Mouse (Mus musculus): ENCODE data around the gene Msantd3.

Gene Msantd3

GRCm38 (mm10) chr4:48584421-48585240 is 44.9 kb downstream of the Msantd3 start, which contains the start of gene Tmeff1:
TSS of gene Tmeff1 (plus strand) at chr4:48585174.
- no peak for TF ChIP-seq GATA4 (IDR thresholded peaks at IDR 0.05; ENCODE audit: insufficient replicate concordance, low read length)

- TF ChIP-seq GATA4 (IDR thresholded peaks at IDR 0.05; ENCODE audit: insufficient replicate concordance, low read length), result no peak
Measured at GRCm38 (mm10) chr4:48585241-48586098, 45.7 kb downstream of the Msantd3 start.

GRCm38 (mm10) chr4:48586099-48586821 is 46.5 kb downstream of the Msantd3 start:
- no peak for TF ChIP-seq GATA4 (IDR thresholded peaks at IDR 0.05; ENCODE audit: insufficient replicate concordance, low read length)

GRCm38 (mm10) chr4:48587526-48587925 is 47.8 kb downstream of the Msantd3 start:
- no peak for TF ChIP-seq GATA4 (IDR thresholded peaks at IDR 0.05; ENCODE audit: insufficient replicate concordance, low read length)

GRCm38 (mm10) chr4:48588576-48588975 is 48.8 kb downstream of the Msantd3 start:
- TF ChIP-seq GATA4 (IDR thresholded peaks at IDR 0.05; ENCODE audit: insufficient replicate concordance, low read length), result no peak

- TF ChIP-seq GATA4 (IDR thresholded peaks at IDR 0.05; ENCODE audit: insufficient replicate concordance, low read length), result no peak
Measured at GRCm38 (mm10) chr4:48590862-48591261, 51.1 kb downstream of the Msantd3 start.

- no peak for TF ChIP-seq GATA4 (IDR thresholded peaks at IDR 0.05; ENCODE audit: insufficient replicate concordance, low read length)
Measured at GRCm38 (mm10) chr4:48591390-48591789, 51.7 kb downstream of the Msantd3 start.

GRCm38 (mm10) chr4:48592328-48592727 is 52.6 kb downstream of the Msantd3 start:
- TF ChIP-seq GATA4 (IDR thresholded peaks at IDR 0.05; ENCODE audit: insufficient replicate concordance, low read length), result no peak

GRCm38 (mm10) chr4:48592844-48593243 is 53.1 kb downstream of the Msantd3 start:
- no peak for TF ChIP-seq GATA4 (IDR thresholded peaks at IDR 0.05; ENCODE audit: insufficient replicate concordance, low read length)

GRCm38 (mm10) chr4:48596111-48596510 is 56.4 kb downstream of the Msantd3 start:
- no peak for TF ChIP-seq GATA4 (IDR thresholded peaks at IDR 0.05; ENCODE audit: insufficient replicate concordance, low read length)

GRCm38 (mm10) chr4:48605650-48606049 is 65.9 kb downstream of the Msantd3 start:
- no peak for TF ChIP-seq GATA4 (IDR thresholded peaks at IDR 0.05; ENCODE audit: insufficient replicate concordance, low read length)

GRCm38 (mm10) chr4:48609485-48609884 is 69.8 kb downstream of the Msantd3 start:
- TF ChIP-seq GATA4 (IDR thresholded peaks at IDR 0.05; ENCODE audit: insufficient replicate concordance, low read length), result no peak

GRCm38 (mm10) chr4:48610251-48610650 is 70.5 kb downstream of the Msantd3 start:
- TF ChIP-seq GATA4 (IDR thresholded peaks at IDR 0.05; ENCODE audit: insufficient replicate concordance, low read length), result no peak
